Mouse (Mus musculus) forebrain, embryonic 15.5 days (tissue): ENCODE data around the gene Dapk2. TPM values are rescaled to one million over a fixed set of nuclear protein-coding genes. Genes with fewer than 3 reads are reported as not detected.
"Not testable (repeated sequence)": the region's sequence is repeated elsewhere in the genome, so short reads cannot be mapped to it uniquely, and the experiment has no call there.

Source experiments
- ATAC-seq: fragments of 200-750 bp; cut with Nextera tagmentation; replicated peaks from 2 replicates; pipeline ENCODE4 v1.8.0; 2017; ENCODE audit warnings: mild to moderate bottlenecking, moderate TSS enrichment, moderate library complexity
- H3K27ac ChIP-seq: fragments of 300-500 bp; sonication (generic); replicated peaks from 2 replicates; pipeline ENCODE4 v1.5.1; 2015; ENCODE audit warnings: mild to moderate bottlenecking, inconsistent platforms
- H3K27me3 ChIP-seq: fragments of 300-500 bp; sonication (generic); 2 replicates; pipeline ENCODE4 v1.6.1; 2015; ENCODE audit warnings: inconsistent platforms
- H3K36me3 ChIP-seq: fragments of 300-500 bp; sonication (generic); 2 replicates; pipeline ENCODE4 v1.6.1; 2015; ENCODE audit warnings: mild to moderate bottlenecking, inconsistent platforms
- H3K4me1 ChIP-seq: fragments of 300-500 bp; sonication (generic); 2 replicates; pipeline ENCODE4 v1.6.1; 2015; ENCODE audit warnings: inconsistent platforms
- H3K4me2 ChIP-seq: fragments of 300-500 bp; sonication (generic); replicated peaks from 2 replicates; pipeline ENCODE4 v1.6.1; 2015; ENCODE audit warnings: mild to moderate bottlenecking, inconsistent platforms
- H3K4me3 ChIP-seq: fragments of 300-500 bp; sonication (generic); 2 replicates; pipeline ENCODE4 v1.5.1; 2015; ENCODE audit warnings: mild to moderate bottlenecking, inconsistent platforms
- H3K9ac ChIP-seq: fragments of 300-500 bp; sonication (generic); replicated peaks from 2 replicates; pipeline ENCODE4 v1.6.1; 2015; ENCODE audit warnings: mild to moderate bottlenecking, inconsistent platforms
- H3K9me3 ChIP-seq: fragments of 300-500 bp; sonication (generic); 2 replicates; pipeline ENCODE4 v1.6.1; 2016; ENCODE audit warnings: inconsistent platforms
- whole genome bisulfite sequencing: fragments of 180-500 bp; shearing (Covaris S2); methylation state at CpG from one replicate; pipeline ENCODE4 v1.1.7; 2015; ENCODE audit warnings: mixed read lengths; 5-methylcytosine and 5-hydroxymethylcytosine counted together
- polyA plus RNA-seq: library from polyadenylated mRNA; unstranded; fragments of >200 nt; fragmentation: Nextera tagmentation; extraction: Ambion mirVana; gene quantifications from 2 replicates; pipeline ENCODE4 v1.2.1, GENCODE M21; 2015

Dapk2 gene
- polyA plus RNA-seq, 1 experiment from 2014 or later: 1.8 TPM

DNA sequence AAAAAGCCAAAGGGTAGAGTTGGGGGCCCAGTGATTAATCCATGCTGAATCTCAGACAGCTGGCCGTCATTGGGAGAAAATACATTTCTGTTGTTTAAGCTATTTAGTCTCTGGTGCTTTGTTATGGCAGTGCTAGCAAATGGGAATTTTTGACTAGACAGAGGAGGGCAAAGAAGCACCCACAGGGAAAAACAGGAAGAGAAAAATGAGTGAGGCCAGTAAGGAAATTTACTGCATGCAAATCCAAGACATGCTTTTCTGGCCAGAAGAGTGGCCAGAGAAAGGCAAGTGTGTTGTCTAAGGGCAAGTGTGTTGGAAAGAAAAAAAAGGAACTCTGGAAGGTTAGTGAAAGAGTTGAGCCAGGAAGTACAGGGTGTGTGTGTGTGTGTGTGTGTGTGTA is 115.6 kb downstream of the Dapk2 start:
- Histone ChIP-seq H3K27me3 (no peaks in the 10 kb centered on the region), H3K36me3 (no peaks in the 10 kb centered on the region), H3K9ac (no peak overlapping the region), H3K9me3 (no peaks in the 10 kb centered on the region), H3K4me3 (no peak overlapping the region), H3K27ac (no peak overlapping the region), H3K4me2 (no peak overlapping the region), H3K4me1 (peaks cover 26% of the 10 kb centered on the region)
- ATAC-seq: no peak
- 73% methylated on average over 1 of the region's 1 CpGs for WGBS

DNA sequence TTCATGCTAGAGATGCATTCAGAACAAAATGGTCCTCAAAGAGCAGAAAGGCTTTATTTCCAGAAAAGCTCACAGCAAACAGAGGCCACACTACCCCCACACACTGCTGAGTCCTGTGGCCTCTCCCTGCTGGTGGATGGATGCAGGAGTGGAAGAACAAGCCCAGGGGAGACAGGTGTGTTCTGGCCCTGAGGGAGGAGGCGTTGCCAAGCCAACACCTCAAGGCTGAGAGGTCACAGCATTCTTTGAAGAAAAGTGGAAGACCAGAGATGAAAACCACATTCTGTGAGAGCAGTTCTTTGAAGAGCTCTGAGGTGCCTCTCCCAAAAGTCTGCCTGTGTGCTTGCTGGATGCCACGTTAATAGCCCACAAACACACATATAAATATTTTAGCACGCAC is 116.6 kb downstream of the Dapk2 start:
- peaks cover 26% of the 10 kb centered on the region for H3K4me1 ChIP-seq
- H3K27me3 ChIP-seq: no peaks in the 10 kb centered on the region
- no peak for ATAC-seq
- H3K9me3 ChIP-seq: no peaks in the 10 kb centered on the region
- H3K36me3 ChIP-seq: no peaks in the 10 kb centered on the region
- 10% methylated on average over 3 of the region's 3 CpGs for WGBS
- H3K4me3 ChIP-seq: no peak overlapping the region
- H3K4me2 ChIP-seq: 0 out of 2 replicates have a peak overlapping the region, but pooled peaks have one; percentile 39
- H3K27ac ChIP-seq: peak overlapping the region; percentile 80
- H3K9ac ChIP-seq: no peak overlapping the region

DNA sequence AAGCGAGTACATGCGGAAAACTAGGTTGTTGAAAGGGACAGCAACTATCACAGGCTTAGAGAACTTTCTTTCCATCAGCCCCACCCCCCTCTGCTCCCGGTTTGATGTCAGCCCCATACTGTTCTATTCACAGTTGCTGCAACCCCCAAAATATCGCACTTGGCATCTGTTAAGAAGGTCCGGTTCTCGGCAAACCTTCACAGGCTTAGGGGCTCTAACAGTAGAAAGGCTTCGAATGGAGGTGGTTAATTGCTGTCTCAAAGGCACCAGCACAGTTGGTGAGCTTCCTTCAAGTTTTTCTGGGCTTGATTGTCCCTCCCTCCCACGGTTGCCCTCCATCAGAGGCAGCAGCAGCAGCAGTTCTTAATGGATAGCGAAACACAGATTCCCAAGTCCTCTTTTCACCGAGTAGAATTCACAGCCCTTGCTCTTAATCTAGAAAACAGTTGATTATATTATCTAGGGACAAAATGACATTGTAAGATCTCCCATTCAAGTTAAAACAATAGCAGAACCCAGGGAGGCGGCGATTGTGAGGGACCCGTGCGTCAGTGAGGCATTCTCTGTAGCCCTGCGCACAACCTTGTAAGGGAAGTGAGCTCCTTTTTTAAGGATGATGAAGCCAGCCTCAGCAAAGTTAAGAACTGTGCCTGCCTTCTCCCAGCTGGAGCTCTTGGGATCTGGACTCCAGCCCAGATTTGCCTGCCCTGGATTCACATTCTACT is 117.4 kb downstream of the Dapk2 start:
- peak overlapping the region; percentile 22 for H3K4me3 ChIP-seq
- peak overlapping the region; percentile 39 for H3K4me2 ChIP-seq
- peak; percentile 85 for ATAC-seq
- H3K27ac ChIP-seq: peak overlapping the region; percentile 80
- no peaks in the 10 kb centered on the region for H3K9me3 ChIP-seq
- H3K27me3 ChIP-seq: no peaks in the 10 kb centered on the region
- 1% methylated on average over 15 of the region's 15 CpGs for WGBS
- H3K36me3 ChIP-seq: no peaks in the 10 kb centered on the region
- H3K4me1 ChIP-seq: peaks cover 26% of the 10 kb centered on the region
- peak overlapping the region; percentile 30; the same call in 1 of the 2 replicates for H3K9ac ChIP-seq

DNA sequence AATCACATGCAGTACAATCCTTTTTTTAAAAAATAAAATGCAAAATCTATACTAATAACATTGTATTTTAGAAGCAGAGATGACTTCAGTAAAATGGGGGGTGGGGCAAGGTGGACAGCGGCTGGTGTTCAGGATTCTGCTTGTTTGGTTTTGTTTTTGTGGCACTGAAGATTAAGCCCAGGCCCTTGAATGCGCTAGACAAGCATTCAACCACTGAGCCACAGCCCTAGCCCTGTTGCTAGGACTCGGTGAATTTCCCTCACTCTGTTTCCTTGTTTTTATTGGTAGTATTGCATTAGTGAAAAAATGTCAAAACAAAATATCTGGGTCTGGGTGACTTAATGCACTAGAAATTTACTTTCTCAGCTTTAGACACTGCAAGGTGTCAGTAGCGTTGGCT is 118.0 kb downstream of the Dapk2 start:
- H3K36me3 ChIP-seq: no peaks in the 10 kb centered on the region
- no peak for ATAC-seq
- WGBS: 13% methylated on average over 4 of the region's 4 CpGs
- H3K27me3 ChIP-seq: no peaks in the 10 kb centered on the region
- H3K27ac ChIP-seq: peak overlapping the region; percentile 80
- H3K4me1 ChIP-seq: peaks cover 26% of the 10 kb centered on the region
- H3K9ac ChIP-seq: 0 out of 2 replicates have a peak overlapping the region, but pooled peaks have one; percentile 30
- H3K9me3 ChIP-seq: no peaks in the 10 kb centered on the region
- no peak overlapping the region for H3K4me2 ChIP-seq
- no peak overlapping the region for H3K4me3 ChIP-seq

DNA sequence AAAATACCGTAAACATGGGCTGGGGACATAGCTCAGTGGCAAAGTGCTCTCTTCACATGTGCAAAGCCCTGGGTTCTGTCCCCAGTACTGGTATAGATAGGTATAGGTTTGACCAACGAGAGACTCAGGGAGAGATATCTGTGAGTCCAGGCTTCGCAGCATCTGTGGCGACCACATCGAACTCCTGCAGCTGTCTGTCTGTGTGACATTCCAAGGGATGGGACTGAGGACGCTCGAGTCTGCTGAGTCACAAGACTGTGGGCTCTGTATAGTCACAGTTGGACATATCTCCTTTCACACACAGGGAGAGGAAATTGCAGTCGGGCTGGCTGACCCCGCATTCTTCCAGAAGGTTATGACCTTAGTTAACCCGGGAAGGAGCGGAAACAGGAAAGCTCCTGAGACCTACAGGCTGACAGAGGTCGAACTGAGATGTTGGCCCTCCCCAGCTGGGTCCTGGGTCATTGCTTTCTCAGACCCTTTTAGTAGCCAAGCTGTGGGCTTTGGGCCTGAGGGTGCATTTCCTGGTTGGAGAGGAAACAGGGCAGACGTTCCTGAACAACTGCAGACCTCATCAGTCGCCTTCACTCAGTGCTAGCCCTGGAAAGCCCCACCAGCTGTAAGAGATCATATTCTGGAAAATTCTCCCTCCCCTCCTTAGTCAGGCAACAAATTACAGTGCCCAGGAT is 118.8 kb downstream of the Dapk2 start:
- Histone ChIP-seq H3K4me3 (no peak overlapping the region), H3K27ac (no peak overlapping the region), H3K4me1 (peaks cover 30% of the 10 kb centered on the region), H3K9me3 (no peaks in the 10 kb centered on the region), H3K27me3 (no peaks in the 10 kb centered on the region), H3K36me3 (no peaks in the 10 kb centered on the region), H3K9ac (no peak overlapping the region), H3K4me2 (no peak overlapping the region)
- no peak for ATAC-seq
- 35% methylated on average over 14 of the region's 14 CpGs for WGBS

DNA sequence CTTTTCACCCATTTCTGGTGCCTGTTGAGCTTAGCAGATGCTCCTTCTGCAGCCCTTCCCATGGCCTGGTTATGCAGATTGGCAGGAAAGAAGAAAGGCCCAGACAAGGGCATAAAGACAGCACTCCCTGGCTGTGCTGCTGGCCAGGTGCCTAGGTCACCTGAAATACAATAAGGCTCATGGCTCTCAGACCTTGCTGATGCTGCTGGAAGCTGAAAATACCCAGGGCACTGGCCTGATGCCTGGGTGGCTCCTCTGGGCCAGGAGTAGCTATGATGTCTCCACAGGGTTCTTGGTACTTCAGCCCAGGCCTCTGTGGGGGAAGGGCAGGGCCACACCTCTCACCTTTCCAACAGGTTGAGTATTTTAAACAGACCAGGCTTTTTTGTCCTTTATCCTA is 121.6 kb downstream of the Dapk2 start:
- Histone ChIP-seq H3K4me3 (no peak overlapping the region), H3K36me3 (no peaks in the 10 kb centered on the region), H3K4me1 (peaks cover 26% of the 10 kb centered on the region), H3K27me3 (no peaks in the 10 kb centered on the region), H3K27ac (no peak overlapping the region), H3K4me2 (no peak overlapping the region), H3K9me3 (no peaks in the 10 kb centered on the region), H3K9ac (no peak overlapping the region)
- ATAC-seq: no peak

DNA sequence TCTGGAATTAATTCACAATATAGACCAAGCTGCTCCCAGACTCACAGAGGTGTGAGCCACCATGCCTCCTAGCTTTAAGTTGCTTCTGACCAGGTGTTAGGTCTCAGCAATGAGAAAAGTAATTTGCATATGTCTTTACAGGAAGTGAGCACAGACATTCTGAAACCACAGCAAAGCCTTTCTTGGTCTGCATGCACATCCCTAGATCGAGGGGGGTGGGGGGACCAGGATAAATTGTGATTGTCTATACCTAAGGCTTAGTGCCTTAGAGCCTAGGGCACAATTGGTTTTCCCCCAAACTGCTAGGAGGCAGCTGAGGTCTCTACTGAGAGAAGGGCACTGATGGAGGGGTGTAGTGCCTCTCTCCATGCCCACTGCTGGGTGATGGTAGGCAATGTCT is 122.5 kb downstream of the Dapk2 start:
- ATAC-seq: no peak
- H3K4me3 ChIP-seq: no peak overlapping the region
- peaks cover 18% of the 10 kb centered on the region for H3K4me1 ChIP-seq
- no peak overlapping the region for H3K4me2 ChIP-seq
- H3K9ac ChIP-seq: no peak overlapping the region
- no peak overlapping the region for H3K27ac ChIP-seq
- no peaks in the 10 kb centered on the region for H3K9me3 ChIP-seq
- H3K36me3 ChIP-seq: no peaks in the 10 kb centered on the region
- WGBS: 83% methylated on average over 1 of the region's 1 CpGs
- H3K27me3 ChIP-seq: no peaks in the 10 kb centered on the region

DNA sequence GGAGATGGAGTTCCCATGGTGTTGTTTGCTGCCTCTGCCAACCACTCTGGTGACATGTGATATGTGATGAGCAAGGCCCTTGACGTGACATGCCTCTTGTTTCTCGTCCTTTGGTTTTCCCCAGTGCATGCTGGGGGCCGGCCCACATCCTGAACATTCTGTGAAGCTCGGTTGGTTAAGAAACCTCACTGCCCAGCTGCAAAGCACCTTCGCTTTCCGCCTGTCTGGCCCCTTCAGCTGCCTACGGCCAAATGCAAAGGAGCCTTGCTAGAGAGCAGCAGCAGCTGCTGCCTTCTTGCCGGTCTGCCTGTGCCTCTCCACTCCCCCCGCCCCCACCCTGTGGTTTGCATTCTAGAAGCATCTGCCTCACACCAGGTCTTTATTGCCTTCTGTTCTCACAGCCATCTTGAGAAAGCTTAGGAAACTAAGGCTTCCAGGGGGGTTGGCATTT is 123.5 kb downstream of the Dapk2 start:
- Histone ChIP-seq H3K36me3 (no peaks in the 10 kb centered on the region), H3K27me3 (no peaks in the 10 kb centered on the region), H3K9me3 (no peaks in the 10 kb centered on the region), H3K9ac (no peak overlapping the region), H3K4me1 (peaks cover 12% of the 10 kb centered on the region; the same call in 1 of the 2 replicates), H3K4me2 (no peak overlapping the region), H3K27ac (no peak overlapping the region), H3K4me3 (no peak overlapping the region)
- ATAC-seq: no peak
- WGBS: 60% methylated on average over 9 of the region's 9 CpGs

DNA sequence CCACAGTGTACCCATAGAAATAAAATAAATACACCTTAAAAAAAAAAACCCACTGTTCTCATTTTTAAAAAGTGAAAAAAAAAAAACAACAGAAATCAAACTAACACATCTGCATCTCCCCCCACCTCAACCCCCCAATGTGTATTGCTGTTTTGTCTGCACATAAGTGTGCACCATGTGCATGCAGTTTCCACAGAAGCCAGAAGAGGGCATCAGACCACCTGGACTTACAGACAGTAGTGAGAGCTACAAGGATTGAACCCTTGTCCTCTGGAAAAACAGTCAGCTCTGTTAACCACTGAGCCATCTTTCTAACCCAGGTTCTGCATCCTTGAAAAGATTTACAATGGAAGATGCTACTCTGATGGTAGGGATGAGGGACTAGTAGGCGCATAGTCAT is 124.6 kb downstream of the Dapk2 start:
- Histone ChIP-seq H3K27ac (no peak overlapping the region), H3K4me1 (0 out of 2 replicates have a peak, but pooled peaks cover 7% of the 10 kb centered on the region), H3K27me3 (no peaks in the 10 kb centered on the region), H3K9ac (no peak overlapping the region), H3K9me3 (no peaks in the 10 kb centered on the region), H3K4me3 (no peak overlapping the region), H3K36me3 (no peaks in the 10 kb centered on the region), H3K4me2 (no peak overlapping the region)
- no peak for ATAC-seq
- 97% methylated on average over 1 of the region's 1 CpGs for WGBS

DNA sequence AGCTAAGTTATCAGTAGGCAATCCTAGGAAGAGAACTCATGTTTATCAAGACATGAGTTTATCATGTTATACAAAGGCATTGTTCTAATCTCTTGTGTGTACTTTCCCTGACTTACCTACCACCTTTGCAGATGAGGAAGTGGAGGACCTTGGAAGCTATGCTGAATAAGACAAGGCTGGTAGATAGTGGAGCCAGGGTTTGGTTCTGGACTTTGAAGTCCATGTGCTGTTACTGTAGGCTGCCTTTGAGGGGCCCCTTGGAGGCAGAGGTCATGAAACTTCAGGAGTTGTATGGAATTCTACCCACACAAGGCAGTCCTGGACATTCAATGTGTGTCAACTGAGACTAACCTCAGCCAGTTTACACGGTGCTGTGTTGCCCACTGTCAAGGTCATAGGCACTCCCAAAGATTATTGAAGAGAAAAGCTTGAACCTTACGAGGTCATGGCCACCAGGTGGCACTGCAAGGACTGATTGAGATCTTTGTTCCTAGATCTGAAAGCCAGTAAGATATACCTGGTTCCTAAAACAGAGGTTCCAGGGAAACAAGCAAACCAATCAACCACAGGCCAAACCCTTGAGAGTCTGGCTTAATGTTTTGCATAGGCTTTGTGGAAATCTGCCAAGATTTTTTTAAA is 125.7 kb downstream of the Dapk2 start:
- H3K4me3 ChIP-seq: no peak overlapping the region
- no peak; the same call in 1 of the 2 replicates for ATAC-seq
- 19% methylated on average over 2 of the region's 2 CpGs for WGBS

DNA sequence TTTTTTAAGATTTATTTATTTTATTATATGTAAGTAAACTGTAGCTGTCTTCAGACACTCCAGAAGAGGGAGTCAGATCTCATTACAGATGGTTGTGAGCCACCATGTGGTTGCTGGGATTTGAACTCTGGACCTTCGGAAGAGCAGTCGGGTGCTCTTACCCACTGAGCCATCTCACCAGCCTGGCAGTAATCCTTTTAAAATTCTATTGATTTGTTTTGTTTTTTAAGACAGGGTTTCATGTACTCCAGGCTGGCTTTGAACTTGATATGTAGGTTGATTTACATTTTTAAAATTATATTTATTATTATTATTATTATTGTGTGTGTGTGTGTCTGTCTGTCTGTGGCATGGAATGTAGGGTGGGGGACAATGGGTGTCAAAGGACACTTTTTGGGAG is 127.2 kb downstream of the Dapk2 start:
- not testable (repeated sequence) for H3K27me3 ChIP-seq, H3K36me3 ChIP-seq, H3K9ac ChIP-seq, H3K4me2 ChIP-seq, H3K27ac ChIP-seq, H3K9me3 ChIP-seq, H3K4me1 ChIP-seq, ATAC-seq, H3K4me3 ChIP-seq
- WGBS: 90% methylated on average over 2 of the region's 2 CpGs

More for the DNA sequence above, 125.7 kb downstream of the Dapk2 start:
- no peak overlapping the region for H3K27ac ChIP-seq
- H3K4me1 ChIP-seq: 0 out of 2 replicates have a peak, but pooled peaks cover 7% of the 10 kb centered on the region
- H3K36me3 ChIP-seq: no peaks in the 10 kb centered on the region
- no peaks in the 10 kb centered on the region for H3K27me3 ChIP-seq
- H3K9ac ChIP-seq: no peak overlapping the region
- H3K4me2 ChIP-seq: no peak overlapping the region
- no peaks in the 10 kb centered on the region for H3K9me3 ChIP-seq

DNA sequence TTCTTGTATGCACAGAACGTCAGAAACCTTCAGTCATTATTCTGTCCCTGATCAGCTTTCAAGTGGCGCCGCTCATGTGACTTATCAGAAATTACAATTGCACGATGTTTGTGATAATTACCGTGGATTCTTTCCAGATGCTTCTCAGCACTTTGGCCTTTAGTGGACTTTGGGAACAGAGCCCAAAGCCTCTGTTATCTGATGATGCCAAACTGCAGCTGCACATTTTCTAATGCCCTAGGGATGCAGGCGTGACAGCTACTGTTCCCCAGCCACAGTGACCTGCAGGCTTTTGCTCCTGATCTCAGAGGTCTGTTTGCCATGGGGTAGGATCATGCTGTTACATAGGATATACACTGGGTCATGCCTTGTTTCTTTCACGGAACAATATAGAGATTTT is 127.9 kb downstream of the Dapk2 start:
- WGBS: 55% methylated on average over 7 of the region's 7 CpGs
- no peak overlapping the region for H3K4me2 ChIP-seq
- H3K27ac ChIP-seq: no peak overlapping the region
- no peak overlapping the region for H3K9ac ChIP-seq
- no peaks in the 10 kb centered on the region for H3K9me3 ChIP-seq
- ATAC-seq: no peak
- H3K27me3 ChIP-seq: no peaks in the 10 kb centered on the region
- no peaks in the 10 kb centered on the region for H3K36me3 ChIP-seq
- H3K4me1 ChIP-seq: 0 out of 2 replicates have a peak, but pooled peaks cover 7% of the 10 kb centered on the region
- no peak overlapping the region for H3K4me3 ChIP-seq
